Mouse (Mus musculus): Measurements from ENCODE around the gene Hoxb8.

- TF ChIP-seq CTCF (IDR thresholded peaks at IDR 0.05; ENCODE audit: low read depth, low read length) (no peak), POLR2A (IDR thresholded peaks at IDR 0.05; ENCODE audit: extremely low read depth, insufficient read depth, low read length) (no peak)
These were observed 43.3 kb downstream of the Hoxb8 start for GRCm38 (mm10) chr11:96324965-96325364.

Data from liver, adult 2 months (tissue).